Mouse (Mus musculus) embryonic fibroblast, embryonic 13.5 days (primary cell): ENCODE results near the gene Hnrnph1. TPM values are rescaled to one million over a fixed set of nuclear protein-coding genes. Genes with fewer than 3 reads are reported as not detected.
A peak's percentile ranks its signal among the peaks of the same experiment; 100 is the strongest.

Source experiments
- H3K27ac ChIP-seq: 2 replicates; pipeline ENCODE4 v1.5.1; 2012; ENCODE audit warnings: low read length, control low read depth, inconsistent platforms; ENCODE audit not compliant: insufficient read depth
- H3K4me1 ChIP-seq: 2 replicates; pipeline ENCODE4 v1.6.1; 2011; ENCODE audit warnings: low read length; ENCODE audit not compliant: control insufficient read depth, insufficient read depth
- H3K4me3 ChIP-seq: 2 replicates; pipeline ENCODE4 v1.5.1; 2011; ENCODE audit warnings: mild to moderate bottlenecking, control low read depth, low read length; ENCODE audit not compliant: insufficient read depth
- CTCF ChIP-seq: IDR thresholded peaks from 2 replicates; pipeline ENCODE4 v1.5.1; 2011; ENCODE audit warnings: mild to moderate bottlenecking, control low read depth, low read length, moderate library complexity, borderline replicate concordance; ENCODE audit not compliant: insufficient read depth
- POLR2A ChIP-seq: IDR thresholded peaks from 2 replicates; pipeline ENCODE4 v1.6.1; 2011; ENCODE audit warnings: low read depth, mild to moderate bottlenecking, control low read depth, low read length, moderate library complexity
- polyA plus RNA-seq: library from polyadenylated mRNA; stranded (reverse); fragments of >200 nt; gene quantifications from 2 replicates; pipeline ENCODE4 v1.2.4, GENCODE M21; 2011; ENCODE audit warnings: low read depth; ENCODE audit not compliant: missing spikeins, insufficient read length

Hnrnph1 gene
- 465 and 590 TPM in 2 replicates for polyA plus RNA-seq

DNA sequence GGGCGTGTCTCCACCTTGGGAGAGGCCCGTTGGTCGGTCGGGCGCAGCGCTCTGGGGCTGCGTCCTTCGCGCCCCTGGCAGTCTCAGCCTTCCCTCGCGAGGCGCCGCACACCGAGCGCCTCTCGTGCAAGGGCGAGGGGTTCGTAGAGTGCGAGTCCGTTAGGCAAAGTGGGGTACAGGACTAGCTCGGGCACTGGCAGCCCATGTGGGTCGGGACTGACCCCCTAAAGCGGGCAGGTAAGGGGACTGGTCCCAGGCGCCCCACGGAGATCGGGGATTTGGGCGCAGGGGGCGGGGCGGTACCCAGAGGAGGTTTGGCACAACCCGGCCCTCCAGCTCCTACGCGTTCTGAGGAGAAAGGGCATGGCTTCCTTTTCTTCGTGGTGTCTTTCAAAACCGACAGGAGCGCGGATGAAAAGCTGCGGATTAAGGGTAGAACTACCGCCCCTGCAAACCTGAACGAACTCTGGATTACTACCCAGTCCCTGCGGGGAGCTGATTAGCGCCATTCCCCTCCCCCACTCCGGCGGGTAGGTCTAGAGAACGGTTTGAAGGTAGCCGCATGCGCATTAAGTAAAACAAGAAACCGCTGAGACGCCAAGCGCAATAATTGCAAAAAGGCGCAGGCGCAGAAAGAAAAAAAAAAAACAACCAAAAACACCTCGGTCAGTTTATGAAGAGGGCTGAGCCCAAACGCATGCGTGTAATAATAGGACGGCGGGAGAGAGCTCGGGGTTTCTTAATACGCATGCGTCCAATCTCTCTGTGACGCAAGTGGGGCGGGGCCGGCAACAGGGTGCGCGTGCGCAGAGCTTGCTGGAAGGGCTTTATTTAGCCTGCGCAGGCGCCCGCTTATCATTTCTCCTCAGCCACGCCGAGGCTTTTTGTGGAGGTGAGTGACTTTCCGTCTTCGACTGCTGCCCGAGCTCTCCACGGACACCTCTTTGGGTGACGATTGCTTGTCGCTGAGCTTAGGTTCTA lies at the start of gene Hnrnph1:
TSS of gene Hnrnph1 (plus strand) at position 80 of the 981 bp plus-strand sequence.
- Histone ChIP-seq H3K27ac (peak within 1 kb of the TSS; percentile 99), H3K4me1 (0 out of 2 replicates have a peak, but pooled peaks cover 4% of the 10 kb centered on the region), H3K4me3 (peak within 1 kb of the TSS; percentile 89)
- TF ChIP-seq POLR2A (peak; percentile 99), CTCF (no peak)

DNA sequence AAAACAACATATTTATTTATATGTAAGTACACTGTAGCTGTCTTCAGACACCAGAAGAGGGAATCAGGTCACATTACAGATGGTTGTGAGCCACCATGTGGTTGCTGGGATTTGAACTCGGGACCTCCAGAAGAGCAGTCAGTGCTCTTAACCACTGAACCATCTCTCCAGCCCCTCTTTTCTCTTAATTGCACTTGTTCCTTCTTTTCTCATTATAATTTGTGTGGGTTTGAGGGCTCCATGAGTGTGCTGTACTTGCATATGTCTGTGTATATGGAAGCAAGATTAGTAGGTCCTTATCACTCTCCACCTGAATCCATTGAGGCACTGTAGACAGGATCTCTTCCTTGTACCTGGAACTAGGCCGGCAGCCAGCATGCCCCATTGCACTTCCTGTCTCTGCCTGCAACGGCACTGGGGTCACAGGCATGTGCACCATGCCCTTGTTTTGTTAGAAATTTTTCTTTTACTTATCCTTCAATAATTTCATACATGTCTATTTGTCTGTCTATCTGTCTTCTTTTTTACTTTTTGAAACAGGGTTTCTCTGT lies 48.6 kb upstream of the Hnrnph1 start:
- no peak for TF ChIP-seq POLR2A
- H3K4me1 ChIP-seq = no peaks in the 10 kb centered on the region; the same call in 1 of the 2 replicates
- no peak overlapping the region for H3K4me3 ChIP-seq
- no peak overlapping the region for H3K27ac ChIP-seq

DNA sequence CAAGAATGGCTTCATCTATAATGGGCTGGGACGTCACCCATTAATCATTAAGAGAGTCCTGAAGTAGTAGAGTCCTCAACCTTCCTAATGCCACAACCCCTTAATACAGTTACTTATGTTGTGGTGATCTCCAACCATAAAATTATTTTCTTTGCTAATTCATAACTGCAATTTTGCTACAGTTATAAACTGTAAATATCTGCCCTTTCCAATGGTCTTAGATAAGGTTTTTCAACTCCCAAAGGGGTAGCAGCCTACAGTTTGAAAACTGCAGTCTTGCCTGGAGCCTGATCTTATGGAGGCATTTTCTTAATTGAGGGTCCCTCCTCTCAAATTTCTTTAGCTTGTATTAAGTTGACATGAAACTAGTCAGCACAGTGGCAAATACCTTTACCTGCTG lies 47.4 kb upstream of the Hnrnph1 start:
- Histone ChIP-seq H3K4me3 (no peak overlapping the region), H3K4me1 (no peaks in the 10 kb centered on the region; the same call in 1 of the 2 replicates), H3K27ac (no peak overlapping the region)
- TF ChIP-seq CTCF (no peak), POLR2A (no peak)

DNA sequence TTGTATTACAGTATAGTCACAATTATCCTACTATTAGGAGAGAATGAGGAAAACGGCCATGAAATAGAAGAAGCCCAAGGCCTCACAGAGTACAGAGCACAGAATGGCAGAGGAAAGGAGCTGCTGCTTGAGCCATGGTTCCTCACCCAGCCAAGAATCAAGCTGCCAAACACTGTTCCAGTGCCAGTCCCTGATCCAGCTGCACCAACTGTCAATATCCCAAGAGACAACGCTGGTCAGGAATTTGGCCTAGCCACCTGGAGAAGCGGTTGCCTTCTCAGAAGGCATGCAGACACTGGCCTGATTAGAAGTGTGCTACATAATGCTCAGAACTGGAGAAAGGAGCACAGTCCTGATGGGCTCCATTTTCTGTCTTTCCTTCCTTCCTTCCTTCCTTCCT lies 43.6 kb upstream of the Hnrnph1 start:
- Histone ChIP-seq H3K27ac (no peak overlapping the region), H3K4me1 (no peaks in the 10 kb centered on the region; the same call in 1 of the 2 replicates)
- TF ChIP-seq POLR2A = no peak
- TF ChIP-seq CTCF = no peak

DNA sequence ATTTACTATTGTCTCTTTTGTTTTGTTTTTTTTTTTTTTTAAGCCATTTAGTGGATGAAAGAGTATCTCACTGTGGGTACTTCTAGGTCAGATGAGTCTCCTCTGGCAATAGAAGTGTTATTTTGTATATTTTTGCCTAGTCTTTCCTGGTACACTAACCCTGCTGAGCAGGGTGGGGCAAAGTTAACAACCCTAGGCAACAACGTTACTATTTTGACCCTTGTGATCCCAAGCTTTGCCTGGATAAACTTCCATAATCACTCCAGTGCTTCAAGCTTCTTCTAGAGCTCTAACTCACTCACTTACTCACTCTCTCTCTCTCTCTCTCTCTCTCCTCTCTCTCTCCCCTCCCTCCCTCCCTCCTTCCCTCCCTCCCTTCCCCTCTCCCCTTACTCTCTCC lies 40.7 kb upstream of the Hnrnph1 start:
- H3K4me1 ChIP-seq = no peaks in the 10 kb centered on the region; the same call in 1 of the 2 replicates
- H3K27ac ChIP-seq = no peak overlapping the region
- TF ChIP-seq POLR2A (no peak), CTCF (no peak)
- no peak overlapping the region for H3K4me3 ChIP-seq

More for the DNA sequence above, 43.6 kb upstream of the Hnrnph1 start:
- no peak overlapping the region for H3K4me3 ChIP-seq

DNA sequence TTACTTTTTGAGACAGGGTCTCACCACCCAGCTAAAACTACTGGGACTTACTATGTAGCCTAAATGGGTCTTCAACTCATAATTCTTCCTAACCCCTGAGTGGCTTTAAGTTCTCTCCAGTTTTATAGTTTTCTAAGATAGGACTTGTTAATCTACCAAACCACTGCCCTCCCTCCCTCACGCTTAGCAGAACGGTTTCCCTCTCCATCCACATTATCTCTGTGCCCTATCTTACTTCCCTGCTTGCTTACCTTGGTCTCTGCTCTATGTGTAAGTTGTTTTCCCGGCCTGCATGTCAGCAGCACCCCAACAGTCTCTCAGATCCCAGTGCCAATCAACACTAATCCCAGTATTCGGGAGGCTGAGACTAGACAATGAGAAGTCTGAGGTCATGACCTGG lies 39.9 kb upstream of the Hnrnph1 start:
- TF ChIP-seq POLR2A (no peak), CTCF (no peak)
- no peak overlapping the region for H3K27ac ChIP-seq

DNA sequence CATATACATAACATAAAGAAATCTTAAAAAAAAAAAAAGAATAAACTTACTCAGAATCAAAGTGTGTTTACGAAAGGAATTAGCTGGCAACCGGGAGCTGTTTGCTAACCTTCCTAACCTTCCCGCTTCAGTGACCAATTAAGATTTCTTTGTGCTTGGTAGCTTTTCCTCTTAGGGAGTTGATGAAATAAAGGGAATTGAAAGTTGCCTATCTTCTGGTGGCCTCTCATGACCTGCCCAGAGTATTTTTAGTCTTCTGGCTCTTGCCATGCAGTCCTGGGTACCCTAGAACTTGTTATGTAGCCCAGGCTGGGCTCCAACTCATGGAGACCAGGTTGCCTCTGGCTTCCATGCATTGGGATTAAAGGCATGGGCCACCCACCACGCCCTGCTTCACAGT lies 31.3 kb upstream of the Hnrnph1 start:
- H3K27ac ChIP-seq = no peak overlapping the region
- H3K4me3 ChIP-seq = no peak overlapping the region
- no peaks in the 10 kb centered on the region for H3K4me1 ChIP-seq
- no peak for TF ChIP-seq CTCF
- TF ChIP-seq POLR2A = no peak

More for the DNA sequence above, 39.9 kb upstream of the Hnrnph1 start:
- Histone ChIP-seq H3K4me1 (no peaks in the 10 kb centered on the region; the same call in 1 of the 2 replicates), H3K4me3 (no peak overlapping the region)

DNA sequence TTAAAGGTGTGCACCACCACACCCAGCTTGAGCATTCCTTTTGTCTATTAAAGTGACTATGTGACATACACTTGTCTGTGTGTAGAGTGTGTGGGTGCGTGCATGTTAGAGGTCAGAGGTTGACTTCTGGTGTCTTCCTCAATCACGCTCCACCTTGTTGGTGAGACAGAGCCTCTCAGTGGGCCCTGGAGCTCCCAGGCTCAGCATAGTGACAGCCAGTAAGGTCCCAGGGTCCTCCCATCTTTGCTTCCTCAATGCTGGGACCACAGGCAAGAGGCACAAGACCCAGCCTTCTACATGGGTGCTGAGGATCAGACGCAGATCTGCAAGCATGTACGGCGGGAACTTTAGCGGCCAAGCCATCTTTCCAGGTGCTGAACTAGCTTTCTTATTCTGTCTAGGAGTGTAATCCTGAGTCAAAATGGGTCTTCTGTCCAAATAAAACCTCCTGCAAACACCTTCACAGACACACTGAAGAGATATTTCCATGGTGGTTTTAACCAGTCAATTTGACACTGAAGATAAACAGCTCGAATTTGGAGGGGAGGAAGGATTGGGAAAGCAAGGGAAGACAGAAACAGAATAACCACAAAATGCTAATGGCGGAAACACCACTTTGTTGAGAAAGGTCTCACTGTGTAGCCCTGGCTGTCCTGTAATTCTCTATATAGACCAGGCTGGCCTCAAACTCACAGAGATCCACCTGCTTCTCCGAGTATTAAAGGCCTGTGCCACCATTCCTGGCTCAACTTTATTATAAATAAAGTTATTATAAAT lies 30.3 kb upstream of the Hnrnph1 start:
- H3K4me1 ChIP-seq = no peaks in the 10 kb centered on the region
- H3K4me3 ChIP-seq = no peak overlapping the region
- TF ChIP-seq POLR2A = no peak
- no peak for TF ChIP-seq CTCF
- H3K27ac ChIP-seq = no peak overlapping the region

DNA sequence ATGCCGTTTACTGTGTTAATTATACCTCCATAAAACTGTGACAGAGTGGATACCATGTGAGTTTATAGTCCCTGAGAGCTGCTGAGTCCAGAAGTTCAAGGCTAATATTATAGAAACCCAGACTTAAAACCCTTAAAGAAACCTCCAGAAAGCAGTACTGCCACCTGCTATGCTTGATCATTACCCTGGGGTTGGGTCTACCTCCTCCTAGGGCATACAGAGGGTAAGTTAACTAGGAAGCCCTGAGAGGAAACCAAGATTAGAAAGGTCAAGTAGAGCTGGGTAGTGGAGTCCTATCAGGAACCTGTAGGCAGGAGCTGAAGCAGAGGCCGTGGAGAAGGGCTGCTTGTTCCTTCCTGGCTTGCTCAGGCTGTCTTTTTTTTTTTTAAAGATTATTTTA lies 24.6 kb upstream of the Hnrnph1 start:
- H3K27ac ChIP-seq = no peak overlapping the region
- H3K4me1 ChIP-seq = no peaks in the 10 kb centered on the region

More for the DNA sequence above, 24.6 kb upstream of the Hnrnph1 start:
- no peak overlapping the region for H3K4me3 ChIP-seq
- TF ChIP-seq POLR2A (no peak), CTCF (no peak)
